Mouse (Mus musculus) hindbrain, embryonic 13.5 days (tissue): Measurements from ENCODE around the gene Igf1. TPM values are rescaled to one million over a fixed set of nuclear protein-coding genes. Genes with fewer than 3 reads are reported as not detected.

ENCODE experiments used
- ATAC-seq: fragments of 200-750 bp; cut with Nextera tagmentation; 2 replicates; pipeline ENCODE4 v1.8.0; 2017; ENCODE audit warnings: moderate TSS enrichment; ENCODE audit not compliant: low FRiP score
- H3K27ac ChIP-seq: fragments of 300-500 bp; sonication (generic); 2 replicates; pipeline ENCODE4 v1.5.1; 2015; ENCODE audit warnings: inconsistent platforms, mild to moderate bottlenecking, moderate library complexity
- H3K27me3 ChIP-seq: fragments of 300-500 bp; sonication (generic); 2 replicates; pipeline ENCODE4 v1.6.1; 2015; ENCODE audit warnings: mild to moderate bottlenecking, inconsistent platforms
- H3K36me3 ChIP-seq: fragments of 300-500 bp; sonication (generic); 2 replicates; pipeline ENCODE4 v1.6.1; 2015; ENCODE audit warnings: mild to moderate bottlenecking, inconsistent platforms
- H3K4me1 ChIP-seq: fragments of 300-500 bp; sonication (generic); replicated peaks from 2 replicates; pipeline ENCODE4 v1.6.1; 2015; ENCODE audit warnings: inconsistent platforms
- H3K4me2 ChIP-seq: fragments of 300-500 bp; sonication (generic); 2 replicates; pipeline ENCODE4 v1.6.1; 2015; ENCODE audit warnings: inconsistent platforms, mild to moderate bottlenecking, moderate library complexity
- H3K4me3 ChIP-seq: fragments of 300-500 bp; sonication (generic); 2 replicates; pipeline ENCODE4 v1.5.1; 2015; ENCODE audit warnings: mild to moderate bottlenecking, inconsistent platforms
- H3K9ac ChIP-seq: fragments of 300-500 bp; sonication (generic); 2 replicates; pipeline ENCODE4 v1.6.1; 2015; ENCODE audit warnings: mild to moderate bottlenecking, inconsistent platforms
- H3K9me3 ChIP-seq: fragments of 300-500 bp; sonication (generic); 2 replicates; pipeline ENCODE4 v1.6.1; 2016; ENCODE audit warnings: inconsistent platforms
- WGBS: fragments of 180-500 bp; shearing (Covaris S2); methylation state at CpG from one replicate; pipeline ENCODE4 v1.1.7; 2015; 5-methylcytosine and 5-hydroxymethylcytosine counted together
- polyA plus RNA-seq: library from polyadenylated mRNA; unstranded; fragments of >200 nt; fragmentation: Nextera tagmentation; extraction: Ambion mirVana; gene quantifications from 2 replicates; pipeline ENCODE4 v1.2.1, GENCODE M21; 2015

Igf1 gene
- polyA plus RNA-seq, 1 experiment from 2014 or later = 10.0 TPM

DNA sequence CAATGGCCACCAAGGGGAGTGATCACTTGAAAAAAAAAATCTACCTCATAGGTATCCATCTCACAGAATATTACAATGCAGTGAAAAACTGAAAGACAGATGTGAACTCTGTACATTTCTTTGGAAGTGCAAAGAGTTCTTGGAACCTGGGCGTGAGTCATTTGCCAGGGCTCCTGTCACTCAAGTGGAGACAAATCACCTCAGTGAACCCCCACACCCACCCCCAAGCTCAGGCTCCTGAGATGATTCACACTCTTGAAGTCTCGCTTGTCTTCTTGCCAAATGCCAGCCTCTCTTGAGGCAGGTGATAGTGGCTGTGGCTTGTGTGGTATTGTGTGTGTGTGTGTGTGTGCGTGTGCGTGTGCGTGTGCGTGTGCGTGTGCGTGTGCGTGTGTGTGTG lies 7.6 kb downstream of the Igf1 start:
- H3K27me3 ChIP-seq = no peaks in the 10 kb centered on the region
- H3K36me3 ChIP-seq = no peaks in the 10 kb centered on the region
- ATAC-seq = no peak
- no peaks in the 10 kb centered on the region for H3K9me3 ChIP-seq
- 96% methylated on average over 9 of the region's 9 CpGs for WGBS
- H3K4me1 ChIP-seq = peaks cover 6% of the 10 kb centered on the region
- no peak overlapping the region for H3K4me3 ChIP-seq
- H3K4me2 ChIP-seq = no peak overlapping the region
- H3K27ac ChIP-seq = no peak overlapping the region
- H3K9ac ChIP-seq = no peak overlapping the region

DNA sequence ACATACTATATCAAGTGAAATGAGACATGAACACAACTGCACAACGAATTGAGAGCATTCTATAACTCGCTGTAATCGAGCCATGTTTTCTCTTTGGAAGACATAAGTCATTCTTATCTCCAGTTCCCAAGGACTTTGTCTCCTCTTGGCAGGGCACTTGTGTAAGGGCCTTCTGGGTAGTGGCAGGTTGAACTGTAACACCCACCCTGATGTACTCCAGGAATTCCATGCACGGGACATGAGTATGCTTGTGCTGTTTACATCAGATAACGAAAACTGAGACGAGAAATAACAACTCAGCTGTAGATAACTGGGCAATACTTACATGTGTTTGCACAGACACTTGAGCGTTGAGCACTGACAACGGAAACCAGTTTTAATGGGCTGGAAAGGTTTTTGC lies 8.4 kb downstream of the Igf1 start:
- ATAC-seq = no peak

DNA sequence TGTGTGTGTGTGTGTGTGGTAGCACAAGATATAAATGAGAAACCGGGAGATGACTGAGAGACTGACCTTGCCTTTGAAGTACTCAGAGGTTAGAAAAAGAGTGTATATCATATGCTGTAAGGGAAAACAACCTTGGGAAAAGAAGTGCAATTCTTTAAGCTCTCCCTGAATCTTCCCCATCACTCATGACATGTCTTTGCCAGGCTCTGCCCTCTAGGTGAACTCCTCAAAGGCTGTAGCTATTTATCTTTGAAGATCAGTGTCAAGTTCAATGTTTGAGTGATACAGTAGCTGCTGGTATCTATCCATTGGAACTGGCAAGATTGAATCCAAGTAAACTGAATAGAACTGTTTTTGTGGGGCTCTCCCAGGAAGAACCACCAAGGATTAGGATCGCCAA lies 9.2 kb downstream of the Igf1 start:
- no peak for ATAC-seq
- peaks cover 3% of the 10 kb centered on the region; the same call in 1 of the 2 replicates for H3K4me1 ChIP-seq
- no peak overlapping the region for H3K27ac ChIP-seq
- no peaks in the 10 kb centered on the region for H3K27me3 ChIP-seq
- H3K4me2 ChIP-seq = no peak overlapping the region
- WGBS = 78% methylated on average over 2 of the region's 2 CpGs
- H3K9me3 ChIP-seq = no peaks in the 10 kb centered on the region
- H3K4me3 ChIP-seq = no peak overlapping the region
- no peaks in the 10 kb centered on the region for H3K36me3 ChIP-seq
- H3K9ac ChIP-seq = no peak overlapping the region

More for the DNA sequence above, 8.4 kb downstream of the Igf1 start:
- no peak overlapping the region for H3K4me2 ChIP-seq
- no peaks in the 10 kb centered on the region for H3K27me3 ChIP-seq
- no peaks in the 10 kb centered on the region for H3K9me3 ChIP-seq
- no peak overlapping the region for H3K9ac ChIP-seq
- H3K27ac ChIP-seq = no peak overlapping the region
- no peaks in the 10 kb centered on the region for H3K36me3 ChIP-seq
- no peak overlapping the region for H3K4me3 ChIP-seq
- no peaks in the 10 kb centered on the region for H3K4me1 ChIP-seq
- 87% methylated on average over 8 of the region's 8 CpGs for WGBS

DNA sequence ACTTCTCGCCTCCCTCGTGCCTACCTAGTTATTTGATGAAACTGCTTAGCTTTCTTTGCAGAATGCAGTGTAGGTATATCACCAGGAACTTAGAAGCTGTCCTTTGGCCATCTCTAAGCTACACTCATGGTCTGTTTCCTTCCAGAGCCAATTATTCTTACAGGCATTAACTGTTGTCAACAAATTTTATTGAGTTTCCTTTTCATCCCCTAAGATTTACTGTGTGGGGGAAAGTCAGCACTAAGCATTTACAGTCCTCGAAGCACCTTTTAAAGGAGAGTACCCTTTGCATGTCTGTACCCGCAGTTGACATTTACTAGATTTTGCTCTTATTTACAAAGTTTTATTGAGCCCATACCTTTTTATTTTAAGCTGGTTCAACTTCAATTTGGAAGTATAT lies 9.6 kb downstream of the Igf1 start:
- H3K27ac ChIP-seq = no peak overlapping the region
- 85% methylated on average over 4 of the region's 4 CpGs for WGBS
- H3K4me2 ChIP-seq = no peak overlapping the region
- H3K4me1 ChIP-seq = peaks cover 7% of the 10 kb centered on the region; the same call in 1 of the 2 replicates
- no peaks in the 10 kb centered on the region for H3K27me3 ChIP-seq
- no peak for ATAC-seq
- no peak overlapping the region for H3K4me3 ChIP-seq
- H3K9ac ChIP-seq = no peak overlapping the region
- no peaks in the 10 kb centered on the region for H3K36me3 ChIP-seq
- H3K9me3 ChIP-seq = no peaks in the 10 kb centered on the region

DNA sequence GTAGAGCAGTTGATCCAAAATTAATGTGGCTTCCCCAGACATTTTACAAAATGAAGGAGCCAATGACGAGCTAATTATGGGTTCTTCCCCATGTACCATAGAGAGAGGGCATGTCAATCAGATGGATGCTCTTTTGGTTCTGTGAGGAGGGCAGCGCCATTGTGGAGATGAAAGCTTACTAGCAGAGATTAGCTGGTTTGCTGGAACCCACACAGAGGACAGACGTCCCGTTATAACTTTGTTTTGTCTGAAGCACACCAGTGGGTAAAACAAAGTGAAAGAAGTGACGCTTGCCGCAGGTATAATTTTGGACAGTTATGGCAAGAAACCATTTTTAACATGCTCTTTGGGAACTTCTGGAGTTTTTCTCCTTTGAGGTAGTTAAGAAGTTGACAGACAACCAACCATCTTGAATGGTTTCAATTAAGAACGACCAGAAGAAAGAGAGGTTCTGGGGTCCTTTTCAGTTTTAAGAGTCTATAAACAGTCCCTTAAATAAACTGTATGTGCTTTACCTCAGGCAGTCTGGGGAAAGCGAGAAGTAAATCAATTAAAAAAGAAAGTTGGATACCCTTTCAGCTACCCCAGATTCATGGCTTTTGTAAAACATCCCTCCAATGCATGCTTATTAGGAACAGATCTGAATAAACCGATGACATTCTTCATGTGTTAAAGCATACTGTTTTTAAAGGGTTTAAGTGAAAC lies 10.4 kb downstream of the Igf1 start:
- H3K4me1 ChIP-seq = peaks cover 11% of the 10 kb centered on the region; the same call in 1 of the 2 replicates
- ATAC-seq = no peak
- H3K4me3 ChIP-seq = no peak overlapping the region
- WGBS = 81% methylated on average over 9 of the region's 9 CpGs
- no peaks in the 10 kb centered on the region for H3K36me3 ChIP-seq
- H3K9ac ChIP-seq = no peak overlapping the region
- no peaks in the 10 kb centered on the region for H3K27me3 ChIP-seq
- H3K27ac ChIP-seq = no peak overlapping the region
- H3K9me3 ChIP-seq = no peaks in the 10 kb centered on the region
- no peak overlapping the region for H3K4me2 ChIP-seq

DNA sequence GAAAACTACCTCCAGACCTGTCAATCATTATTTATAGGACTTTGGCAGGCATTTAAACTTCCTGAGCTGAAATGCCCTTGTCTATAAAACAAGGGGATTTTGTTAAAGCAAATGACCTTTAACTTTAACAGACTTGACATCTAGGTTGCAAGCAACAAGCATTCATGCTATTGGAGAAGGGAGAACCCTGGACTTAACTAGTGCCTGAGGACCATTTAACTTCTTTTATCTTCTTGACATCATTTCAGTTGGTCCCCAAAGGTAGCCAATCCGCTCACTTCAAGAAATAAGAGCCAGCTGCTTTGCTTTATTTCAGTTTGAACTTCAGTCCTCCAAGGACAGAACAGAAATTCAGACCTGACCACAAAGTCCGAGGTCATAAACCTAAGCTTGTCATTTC lies 11.1 kb downstream of the Igf1 start:
- Histone ChIP-seq H3K4me3 (no peak overlapping the region), H3K9me3 (no peaks in the 10 kb centered on the region), H3K27ac (no peak overlapping the region), H3K9ac (no peak overlapping the region), H3K27me3 (no peaks in the 10 kb centered on the region), H3K4me2 (no peak overlapping the region), H3K4me1 (peaks cover 11% of the 10 kb centered on the region; the same call in 1 of the 2 replicates), H3K36me3 (no peaks in the 10 kb centered on the region)
- no peak for ATAC-seq
- WGBS = 79% methylated on average over 2 of the region's 2 CpGs

DNA sequence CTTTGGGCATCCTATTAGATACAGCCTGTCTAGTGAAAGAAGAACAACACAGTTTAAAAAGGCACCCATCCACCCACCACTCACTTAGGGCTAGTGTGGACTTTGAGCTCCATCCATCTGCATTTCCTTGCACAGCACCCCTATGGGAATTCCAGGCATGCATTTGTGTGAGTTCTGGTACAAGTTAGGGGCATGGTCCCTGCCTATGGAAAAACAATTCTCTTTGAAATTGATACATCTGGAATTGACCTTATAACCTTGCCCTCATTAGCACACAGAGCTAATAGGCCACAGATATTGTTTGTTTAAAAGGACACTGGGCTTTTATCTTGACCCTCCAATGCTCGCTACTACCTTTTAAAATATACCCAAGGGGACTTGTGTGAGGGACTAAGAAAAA lies 11.6 kb downstream of the Igf1 start:
- Histone ChIP-seq H3K36me3 (no peaks in the 10 kb centered on the region), H3K4me2 (no peak overlapping the region)
- WGBS = 78% methylated on average over 1 of the region's 1 CpGs

DNA sequence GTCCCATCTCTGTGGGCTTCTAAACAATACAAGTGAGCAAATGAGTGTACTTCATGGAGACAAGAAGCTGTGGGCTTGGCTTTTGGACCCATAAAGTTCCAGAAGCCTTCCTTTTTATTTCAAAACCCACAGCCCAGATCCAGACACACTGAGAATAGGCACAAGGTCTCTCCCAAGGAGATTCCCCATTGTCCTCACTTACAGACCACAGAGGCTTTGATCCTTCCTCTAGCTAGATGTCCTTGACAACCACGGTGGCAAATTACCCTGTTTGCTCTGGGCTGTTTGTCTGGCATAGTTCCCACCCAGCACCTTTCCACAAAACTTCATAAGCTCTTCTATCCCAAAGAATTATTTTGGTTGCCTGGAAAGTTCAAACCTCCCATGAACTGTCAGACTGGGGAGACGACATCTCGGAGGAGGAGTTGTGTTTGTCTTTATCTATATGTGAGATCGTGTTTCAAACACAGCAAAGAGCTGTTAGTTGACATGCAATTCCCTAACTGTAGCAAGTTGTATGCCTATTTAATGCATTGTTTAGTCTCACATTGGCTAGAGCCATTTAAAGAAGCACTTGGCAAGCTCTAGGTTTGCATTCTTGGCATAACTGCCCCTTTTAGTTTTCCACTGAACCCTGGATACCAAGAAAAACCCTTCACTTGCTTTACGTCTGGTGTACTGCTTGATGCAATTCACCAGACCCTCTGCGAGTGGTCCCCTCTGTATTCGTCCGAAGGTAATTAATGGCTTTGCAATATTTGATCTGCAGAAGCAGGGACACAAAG lies 14.0 kb downstream of the Igf1 start:
- 47% methylated on average over 8 of the region's 8 CpGs for WGBS
- H3K9ac ChIP-seq = no peak overlapping the region
- no peak overlapping the region for H3K4me3 ChIP-seq
- no peak overlapping the region for H3K4me2 ChIP-seq
- no peaks in the 10 kb centered on the region for H3K27me3 ChIP-seq
- H3K9me3 ChIP-seq = no peaks in the 10 kb centered on the region
- ATAC-seq = no peak
- no peaks in the 10 kb centered on the region for H3K36me3 ChIP-seq
- H3K4me1 ChIP-seq = peaks cover 11% of the 10 kb centered on the region; the same call in 1 of the 2 replicates
- H3K27ac ChIP-seq = 0 out of 2 replicates have a peak overlapping the region, but pooled peaks have one; percentile 12

More for the DNA sequence above, 11.6 kb downstream of the Igf1 start:
- H3K27me3 ChIP-seq = no peaks in the 10 kb centered on the region
- no peaks in the 10 kb centered on the region for H3K9me3 ChIP-seq
- no peak for ATAC-seq
- peaks cover 11% of the 10 kb centered on the region; the same call in 1 of the 2 replicates for H3K4me1 ChIP-seq
- no peak overlapping the region for H3K4me3 ChIP-seq
- no peak overlapping the region for H3K27ac ChIP-seq
- no peak overlapping the region for H3K9ac ChIP-seq

DNA sequence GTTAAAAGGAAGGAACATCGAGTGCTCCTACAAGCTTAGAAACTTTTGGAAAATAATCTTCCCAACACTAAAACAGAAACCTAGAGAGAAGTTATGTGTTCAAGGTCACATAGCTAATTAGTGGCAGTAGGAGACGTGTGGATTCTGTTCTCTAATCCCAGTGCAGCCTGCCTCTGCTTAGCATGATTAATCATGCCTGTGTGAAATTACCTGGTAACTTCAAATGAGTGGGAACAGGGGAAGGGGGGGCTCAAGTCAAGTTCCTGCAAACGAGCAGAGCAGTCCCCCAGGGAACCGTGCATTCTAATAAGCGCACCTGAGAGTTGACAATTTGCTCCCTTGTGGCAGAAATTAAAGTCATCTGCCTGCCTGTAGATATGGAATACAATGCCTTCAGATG lies 14.8 kb downstream of the Igf1 start:
- Histone ChIP-seq H3K4me2 (no peak overlapping the region), H3K4me1 (peaks cover 11% of the 10 kb centered on the region; the same call in 1 of the 2 replicates), H3K9me3 (no peaks in the 10 kb centered on the region), H3K27ac (no peak overlapping the region), H3K36me3 (no peaks in the 10 kb centered on the region), H3K4me3 (no peak overlapping the region), H3K27me3 (no peaks in the 10 kb centered on the region), H3K9ac (no peak overlapping the region)
- WGBS = 62% methylated on average over 5 of the region's 5 CpGs
- no peak for ATAC-seq

DNA sequence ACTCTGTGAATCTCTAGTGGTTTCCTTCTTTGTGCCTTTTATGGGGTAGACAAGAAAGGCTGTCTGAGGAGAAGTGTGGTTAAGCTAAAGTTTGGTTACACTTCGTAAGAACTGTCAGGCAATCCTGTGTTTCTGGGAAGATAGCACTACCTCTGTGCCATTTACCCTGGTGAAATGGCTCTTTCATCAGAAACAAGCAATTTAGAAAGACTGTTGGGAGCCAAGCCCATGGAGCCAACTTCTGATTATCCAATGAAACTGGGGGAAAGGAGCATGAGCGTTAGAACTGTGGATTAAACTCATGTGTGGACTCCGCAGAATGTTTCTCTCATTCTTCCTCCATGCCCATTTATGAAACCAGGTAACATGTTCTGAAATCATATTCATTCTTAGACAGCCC lies 15.5 kb downstream of the Igf1 start:
- H3K4me2 ChIP-seq = no peak overlapping the region
- peaks cover 11% of the 10 kb centered on the region; the same call in 1 of the 2 replicates for H3K4me1 ChIP-seq
- no peak overlapping the region for H3K27ac ChIP-seq
- no peak overlapping the region for H3K9ac ChIP-seq
- 94% methylated on average over 3 of the region's 3 CpGs for WGBS
- H3K36me3 ChIP-seq = no peaks in the 10 kb centered on the region
- no peak for ATAC-seq
- H3K9me3 ChIP-seq = no peaks in the 10 kb centered on the region
- no peaks in the 10 kb centered on the region for H3K27me3 ChIP-seq
- H3K4me3 ChIP-seq = no peak overlapping the region

DNA sequence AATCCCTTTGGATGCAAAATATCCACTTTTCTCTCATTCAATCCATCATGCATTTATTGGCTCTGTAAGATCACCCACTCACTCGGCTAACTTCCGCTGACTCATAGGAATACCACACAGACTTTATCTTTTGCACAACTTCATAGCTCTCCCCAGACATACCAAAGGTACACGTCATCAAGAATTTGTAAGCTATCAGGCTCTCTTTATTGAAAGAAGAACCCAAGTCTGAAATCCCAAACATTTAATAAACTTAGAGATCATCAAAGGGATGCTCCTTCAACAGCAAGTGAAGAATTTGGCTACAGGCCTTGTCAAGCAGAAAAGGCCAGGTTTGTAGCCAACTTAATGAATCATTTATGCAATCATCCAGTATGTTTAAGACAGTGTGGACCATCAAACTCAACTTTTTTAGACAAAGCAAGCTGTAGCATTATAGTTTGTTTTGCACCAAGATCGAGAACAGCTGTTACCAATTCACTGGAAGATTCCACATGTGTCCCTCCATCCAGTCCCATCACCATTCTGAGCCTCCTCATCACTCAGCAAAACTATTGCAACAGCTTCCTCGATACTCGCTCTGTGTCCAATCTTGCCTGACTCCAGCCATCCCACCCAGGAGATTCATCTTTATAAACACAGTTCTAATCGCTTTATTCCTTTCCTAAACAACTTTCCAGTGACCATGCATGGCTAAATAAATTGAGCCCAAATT lies 22.2 kb downstream of the Igf1 start:
- no peaks in the 10 kb centered on the region for H3K9me3 ChIP-seq
- H3K36me3 ChIP-seq = no peaks in the 10 kb centered on the region
- H3K27me3 ChIP-seq = no peaks in the 10 kb centered on the region
- H3K27ac ChIP-seq = no peak overlapping the region
- 94% methylated on average over 7 of the region's 7 CpGs for WGBS
- no peak overlapping the region for H3K9ac ChIP-seq
- no peaks in the 10 kb centered on the region for H3K4me1 ChIP-seq
- H3K4me2 ChIP-seq = no peak overlapping the region
- no peak overlapping the region for H3K4me3 ChIP-seq
- ATAC-seq = no peak

DNA sequence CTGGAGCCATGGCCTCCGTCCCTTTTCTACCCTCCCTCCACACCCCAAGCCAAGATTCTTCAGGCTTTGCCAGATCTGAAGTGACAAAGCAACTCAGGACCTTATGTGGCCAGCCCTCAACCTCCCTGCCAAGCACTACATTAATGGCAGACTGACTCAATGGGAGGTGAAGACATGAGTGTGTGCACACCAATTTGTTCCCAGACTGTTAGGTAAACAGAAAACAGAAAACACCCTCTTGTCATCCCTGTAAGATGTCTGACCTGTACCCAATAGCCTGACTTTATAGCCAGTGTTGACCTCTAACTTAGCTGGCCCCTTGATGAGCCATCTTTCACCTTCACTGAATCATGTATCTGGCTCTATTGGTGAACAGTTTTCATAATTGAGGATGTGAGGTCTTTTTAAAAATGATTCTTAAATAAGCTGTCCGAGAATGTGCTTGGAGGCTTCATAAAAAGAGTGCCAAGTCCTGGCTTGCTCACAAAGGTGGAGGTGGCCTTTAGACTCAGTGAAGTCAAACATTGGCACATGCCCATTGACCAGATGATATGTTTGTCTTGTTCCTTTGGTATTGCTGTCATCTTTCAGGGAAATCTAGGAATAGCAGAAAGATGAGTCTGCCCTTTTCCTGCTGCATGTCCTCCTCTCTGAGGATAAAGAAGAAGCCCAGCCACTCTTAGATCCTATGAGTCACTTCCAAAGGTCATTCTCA lies 27.4 kb downstream of the Igf1 start:
- ATAC-seq = no peak
- no peak overlapping the region for H3K9ac ChIP-seq
- 91% methylated on average over 2 of the region's 2 CpGs for WGBS

More for the DNA sequence above, 27.4 kb downstream of the Igf1 start:
- H3K27ac ChIP-seq = no peak overlapping the region
- no peaks in the 10 kb centered on the region for H3K36me3 ChIP-seq
- no peak overlapping the region for H3K4me3 ChIP-seq
- H3K9me3 ChIP-seq = no peaks in the 10 kb centered on the region
- H3K4me2 ChIP-seq = no peak overlapping the region
- H3K27me3 ChIP-seq = no peaks in the 10 kb centered on the region
- no peaks in the 10 kb centered on the region for H3K4me1 ChIP-seq
